Mouse (Mus musculus): ENCODE measurements around the gene Gsk3a. TPM values are rescaled to one million over a fixed set of nuclear protein-coding genes. Genes with fewer than 3 reads are reported as not detected.

The Gsk3a gene
- total RNA-seq, 2 experiments from 2014 or later, result 58.6 to 66.6 TPM

Small RNA genes within 50 kb of the gene (microRNA-seq; reads per million reads assigned to microRNA genes)
- gene Mir7048, result 0 to 0.60 reads per million in 2 experiments

Other genes starting within 250 kb of the Gsk3a start
- gene Atp1a3, start 231.9 kb downstream of the Gsk3a start, total RNA-seq (2021), result under 1 TPM; 0.62 to 0.80 TPM
- 1 to 10 TPM; 5.8 to 7.6 TPM for gene Grik5, start 165.5 kb downstream of the Gsk3a start, total RNA-seq (2021)
- 10 to 100 TPM; 10.5 to 11.2 TPM for gene Zfp574, start 165.3 kb downstream of the Gsk3a start, total RNA-seq (2021)
- under 1 TPM; 0.44 to 0.60 TPM for gene Pou2f2, start 58.1 kb downstream of the Gsk3a start, total RNA-seq (2021)
- gene Dedd2, start 17.2 kb downstream of the Gsk3a start, total RNA-seq (2021), result 10 to 100 TPM; 17.9 to 19.2 TPM
- gene Zfp526, start 16.4 kb downstream of the Gsk3a start, total RNA-seq (2021), result 1 to 10 TPM; 8.0 to 9.1 TPM
- gene Erf, start 12.9 kb upstream of the Gsk3a start, total RNA-seq (2021), result 10 to 100 TPM; 32.8 to 33.2 TPM
- 10 to 100 TPM; 71.2 to 78.7 TPM for gene Cic, start 29.9 kb upstream of the Gsk3a start, total RNA-seq (2021)
- 1 to 10 TPM; 5.1 to 5.6 TPM for gene Pafah1b3, start 60.1 kb upstream of the Gsk3a start, total RNA-seq (2021)
- not detected for gene Prr19, start 63.6 kb upstream of the Gsk3a start, total RNA-seq (2021)
- gene Tmem145, start 68.3 kb upstream of the Gsk3a start, total RNA-seq (2021), result not detected
- 10 to 100 TPM; 26.7 to 29.6 TPM for gene Megf8, start 79.3 kb upstream of the Gsk3a start, total RNA-seq (2021)
- gene Cnfn, start 131.9 kb upstream of the Gsk3a start, total RNA-seq (2021), result not detected
- gene Lipe, start 160.9 kb upstream of the Gsk3a start, total RNA-seq (2021), result 10 to 100 TPM; 43.2 to 55.0 TPM
- gene Cxcl17, start 175.0 kb upstream of the Gsk3a start, total RNA-seq (2021), result not detected
- gene Ceacam1, start 239.8 kb upstream of the Gsk3a start, total RNA-seq (2021), result 10 to 100 TPM; 14.3 to 17.4 TPM

Measured in heart, postnatal 14 days (tissue).